Mouse (Mus musculus): ENCODE data around the gene Olfr1033.

- TF ChIP-seq GATA1 (IDR thresholded peaks at IDR 0.05; ENCODE audit: borderline replicate concordance, low read length), result no peak
- no peak for TF ChIP-seq FLI1 (IDR thresholded peaks at IDR 0.05; ENCODE audit: low read length)
These were observed 66.9 kb downstream of the Olfr1033 start, which contains the start of gene Olfr1037 for GRCm38 (mm10) chr2:86087285-86087684.

Data from megakaryocyte, embryonic 14.5 days (primary cell).